Mouse (Mus musculus) T-helper 2 cell (primary cell): ENCODE results near the gene Olfr644.

Experiments used
- in situ Hi-C: fragments of 300-600 bp; cut with MboI, MseI; formaldehyde crosslinking; loops from one replicate; pipeline ENCODE4 v1.15.1; 2025; ENCODE audit warnings: high pct_unique_total_duplicates

Olfr644 gene

DNA sequence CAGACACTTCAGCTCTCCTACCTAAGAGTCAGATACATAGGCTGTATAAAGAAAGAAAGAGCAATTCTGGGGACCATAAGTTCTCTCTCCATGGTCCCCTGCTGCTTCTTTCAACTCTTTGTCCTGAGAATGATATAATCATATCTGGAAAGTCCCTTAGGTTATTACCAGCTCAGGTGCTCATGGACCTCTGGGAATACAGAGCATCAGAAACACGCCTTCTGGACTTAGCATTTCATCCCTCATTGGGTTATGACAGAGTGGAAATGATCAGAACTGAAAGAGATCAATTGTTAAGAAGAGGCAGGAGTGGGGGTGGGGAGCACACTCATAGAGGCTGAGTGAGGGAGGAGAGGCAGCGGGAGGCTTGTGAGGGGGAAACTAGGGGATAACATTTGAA lies at the start of gene Olfr644:
Gene Olfr644, minus strand, starts transcription at position 101 of the 400 bp plus-strand sequence.
- in situ Hi-C loops = no loop called here

DNA sequence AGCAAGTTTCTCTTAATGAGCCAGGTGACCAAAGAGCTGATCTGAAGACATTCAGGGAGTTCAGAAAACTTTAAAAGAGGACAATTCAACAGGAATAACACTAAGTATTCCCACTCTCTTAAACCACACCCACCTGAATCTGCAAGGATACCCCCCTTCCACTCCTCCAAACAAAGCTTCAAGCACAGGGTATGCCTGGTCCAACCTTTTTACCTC lies 33.0 kb upstream of the Olfr644 start, which contains the start of gene Olfr646:
Gene Olfr646, plus strand, starts transcription at position 117 of the 216 bp plus-strand sequence.
- in situ Hi-C loops = no loop called here

DNA sequence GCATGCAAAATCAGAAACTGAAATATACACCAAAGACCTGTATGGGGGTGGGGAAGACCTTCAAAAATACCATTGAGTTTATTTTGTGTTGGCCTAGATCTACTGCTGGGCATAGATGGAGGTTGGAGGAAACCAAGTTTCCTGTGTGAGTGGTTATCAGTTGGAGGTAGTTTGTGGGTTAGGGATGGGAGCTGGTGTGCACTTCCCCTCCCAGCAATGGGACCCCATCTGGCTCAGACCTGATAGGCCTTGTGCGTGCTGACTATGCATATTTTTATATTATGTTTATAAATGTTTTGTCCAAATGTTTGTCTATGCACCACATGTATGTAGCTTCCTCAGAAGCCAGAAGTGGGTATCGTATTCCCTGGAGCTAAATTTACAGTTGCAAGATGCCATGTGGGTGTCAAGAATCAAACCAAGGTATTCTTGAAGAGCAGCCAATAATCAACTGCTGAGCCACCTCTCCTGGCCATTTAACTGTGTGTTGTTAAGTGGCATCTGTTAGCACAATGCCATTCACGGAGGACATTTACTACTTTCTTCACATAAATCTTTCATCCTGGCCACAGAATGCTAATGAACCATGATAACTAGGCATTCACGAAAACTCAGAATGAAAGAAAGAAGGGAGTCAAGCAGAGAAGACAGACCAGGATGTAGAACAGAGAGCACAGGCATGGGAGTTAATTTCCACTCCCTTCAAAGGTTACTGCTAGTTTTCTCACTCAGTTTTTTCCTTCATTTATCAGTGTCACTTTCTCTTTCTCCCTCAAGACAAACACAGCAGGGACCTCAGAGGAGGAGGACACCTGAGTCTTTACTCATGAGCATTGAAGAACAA lies 32.5 kb upstream of the Olfr644 start:
- in situ Hi-C loops = no loop called here

- in situ Hi-C loops = no loop called here
Measured at GRCm38 (mm10) chr7:104085365-104085764, 13.7 kb upstream of the Olfr644 start, which contains the start of gene Olfr645. Gene Olfr645, minus strand, starts transcription at chr7:104085465.

- in situ Hi-C loops = no loop called here
Measured at GRCm38 (mm10) chr7:104061345-104061744, 10.3 kb downstream of the Olfr644 start, which contains the start of gene 4930516K23Rik. Gene 4930516K23Rik, minus strand, starts transcription at chr7:104061445.

GRCm38 (mm10) chr7:104059215-104059614 lies 12.5 kb downstream of the Olfr644 start:
- in situ Hi-C loops = no loop called here

DNA sequence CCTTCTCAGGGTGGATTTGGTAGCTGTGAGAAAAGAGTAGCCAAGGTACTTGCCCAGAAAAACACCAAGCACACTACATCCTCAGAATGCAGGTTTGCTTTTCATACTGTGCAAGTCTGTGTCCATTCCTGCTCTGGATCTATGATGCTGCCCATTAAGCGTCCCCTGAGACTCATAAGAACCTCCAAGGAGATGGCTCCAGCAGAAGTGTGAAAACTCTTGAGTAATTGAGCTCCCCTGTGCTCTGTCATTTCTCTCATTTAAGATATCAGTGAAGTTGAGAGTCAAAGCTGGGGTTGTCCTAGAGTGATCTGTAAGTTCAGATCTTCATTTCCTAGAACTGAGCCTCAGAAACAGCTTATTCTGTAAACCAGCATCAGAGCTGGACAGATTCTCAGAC lies 19.1 kb downstream of the Olfr644 start, which contains the start of gene Olfr642:
Gene Olfr642, minus strand, starts transcription at position 101 of the 400 bp plus-strand sequence.
- in situ Hi-C loops = no loop called here

DNA sequence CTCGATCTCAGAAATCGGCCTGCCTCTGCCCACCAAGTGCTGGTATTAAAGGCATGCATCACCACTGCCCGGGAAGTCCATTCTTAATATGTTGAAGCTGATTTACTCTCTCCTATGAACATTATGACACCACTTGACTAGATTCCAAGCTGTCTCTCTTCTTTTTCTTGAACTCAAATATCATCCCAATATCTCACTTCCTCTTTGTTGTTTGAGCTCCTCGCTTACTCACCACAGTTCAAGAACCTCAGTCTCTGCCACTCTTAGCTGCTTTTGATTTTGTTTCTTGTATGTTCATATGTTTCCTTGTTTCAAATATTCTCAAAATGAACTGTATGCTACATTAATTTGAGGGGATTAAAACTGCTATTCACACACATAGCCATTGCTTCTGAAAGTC lies 20.9 kb downstream of the Olfr644 start:
- in situ Hi-C loops = no loop called here

DNA sequence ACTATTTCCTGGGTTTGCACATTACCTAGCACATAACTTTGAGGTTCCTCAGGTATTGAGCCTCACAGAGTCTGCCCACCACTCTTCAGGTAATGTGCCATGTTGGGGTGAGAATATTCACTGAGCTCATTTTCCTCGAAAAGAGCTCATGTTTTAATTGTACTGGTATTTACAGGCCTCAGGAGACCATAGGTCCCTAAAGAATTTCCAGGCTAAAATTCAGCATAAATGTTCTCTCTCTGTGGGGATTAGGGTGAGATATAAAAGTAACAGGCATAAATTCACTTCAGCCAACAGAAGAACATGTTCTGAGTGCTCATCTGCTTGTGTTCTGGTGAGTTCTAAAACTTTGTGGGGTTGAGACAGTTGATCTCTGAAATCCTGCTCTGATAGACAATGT lies 36.5 kb downstream of the Olfr644 start, which contains the start of gene Olfr641:
Gene Olfr641, plus strand, starts transcription at position 301 of the 400 bp plus-strand sequence.
- in situ Hi-C loops = no loop called here

DNA sequence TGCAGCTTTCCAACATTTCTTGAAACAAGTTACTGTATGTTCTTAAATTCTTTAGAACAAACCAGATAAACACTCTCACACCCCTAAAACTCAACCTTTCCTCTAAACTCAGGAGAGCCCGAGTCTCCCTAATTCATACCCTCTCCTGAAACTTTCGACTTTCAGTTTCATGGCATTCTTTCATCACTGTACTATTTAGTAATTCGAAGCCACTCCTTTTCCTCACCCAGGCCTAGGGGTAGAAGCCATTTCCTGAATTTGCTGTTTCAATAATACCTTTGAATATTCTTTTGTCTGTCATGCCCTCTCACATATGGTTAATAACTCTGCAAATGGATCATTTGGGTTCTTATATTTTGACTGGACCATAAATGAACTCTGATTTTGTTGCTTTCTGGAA lies 44.7 kb downstream of the Olfr644 start:
- in situ Hi-C loops = no loop called here

DNA sequence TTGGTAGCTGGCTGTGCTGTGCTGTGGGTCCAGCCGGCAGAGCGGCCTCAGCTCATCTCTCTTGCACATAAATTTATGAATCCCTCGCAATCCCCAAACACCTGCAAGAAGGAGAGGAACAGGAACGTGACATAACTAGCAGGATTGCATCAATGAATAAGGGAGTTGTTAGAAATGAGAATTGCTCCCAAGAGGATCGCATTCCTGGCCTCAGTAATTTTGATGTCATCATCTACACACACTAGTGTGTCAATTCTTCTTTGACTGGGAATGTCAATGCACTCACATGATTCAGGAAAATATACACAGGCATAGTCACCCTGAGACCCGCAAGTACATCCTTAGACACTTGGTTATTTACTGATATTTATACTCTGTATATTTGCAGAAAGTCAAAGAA lies 46.2 kb downstream of the Olfr644 start, which contains the start of gene Olfr640:
Gene Olfr640, minus strand, starts transcription at position 101 of the 400 bp plus-strand sequence.
- in situ Hi-C loops = no loop called here

DNA sequence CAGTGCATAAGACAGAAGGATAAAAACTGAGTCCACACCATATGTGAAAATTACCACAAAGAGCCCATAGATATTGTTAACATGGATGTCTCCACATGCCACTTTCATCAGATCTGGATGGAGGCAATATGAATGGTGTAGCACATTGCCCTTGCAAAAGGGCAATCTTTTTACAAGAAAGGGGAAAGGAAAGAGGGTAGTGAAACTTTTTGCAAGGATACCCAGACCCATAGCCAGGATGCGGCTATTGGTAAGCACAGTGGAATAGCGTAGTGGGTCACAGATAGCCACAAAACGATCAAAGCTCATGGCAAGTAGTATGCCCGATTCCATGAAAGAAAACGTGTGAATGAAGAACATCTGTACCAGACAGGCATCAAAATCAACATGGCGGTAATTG lies 50.0 kb downstream of the Olfr644 start:
- in situ Hi-C loops = no loop called here

- in situ Hi-C loops = no loop called here
Measured at GRCm38 (mm10) chr7:104018953-104019352, 52.7 kb downstream of the Olfr644 start.

DNA sequence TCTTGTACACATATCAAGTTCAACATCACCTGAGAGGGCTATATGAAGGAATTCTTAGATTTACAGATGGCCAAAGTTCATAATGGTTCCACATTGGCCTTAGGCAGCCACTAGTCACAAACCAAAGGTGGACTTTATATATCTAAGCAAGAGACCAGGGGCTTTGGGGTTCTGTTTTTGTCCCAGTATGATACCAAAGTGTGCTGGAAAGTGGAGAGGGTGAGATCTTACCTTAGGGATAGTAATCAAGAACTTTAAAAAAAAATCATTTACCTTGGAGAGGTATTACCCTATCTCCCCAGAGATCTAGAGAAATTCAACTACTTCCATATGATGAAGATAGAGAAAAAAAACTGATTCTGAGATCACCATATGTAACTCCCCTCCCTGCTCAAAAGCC lies 54.5 kb downstream of the Olfr644 start, which contains the start of gene Olfr639:
Gene Olfr639, minus strand, starts transcription at position 101 of the 400 bp plus-strand sequence.
- in situ Hi-C loops = no loop called here
